Mouse (Mus musculus) lung, postnatal 0 days (tissue): ENCODE results near the gene Klk1b8. TPM values are rescaled to one million over a fixed set of nuclear protein-coding genes. Genes with fewer than 3 reads are reported as not detected.

Source experiments
- ATAC-seq: fragments of 200-750 bp; cut with Nextera tagmentation; 2 replicates; pipeline ENCODE4 v1.8.0; 2017; ENCODE audit warnings: moderate library complexity
- DNase-seq: peaks from one replicate; pipeline ENCODE4 v3.0.0-alpha.2; 2016; ENCODE audit warnings: low spot score
- H3K27ac ChIP-seq: fragments of 300-500 bp; sonication (generic); 2 replicates; pipeline ENCODE4 v1.5.1; 2014; ENCODE audit warnings: antibody characterized with exemption, mild to moderate bottlenecking, low read length, mixed read lengths
- H3K27me3 ChIP-seq: fragments of 300-500 bp; sonication (generic); replicated peaks from 2 replicates; pipeline ENCODE4 v1.6.1; 2014; ENCODE audit warnings: low read length, mixed read lengths; ENCODE audit not compliant: insufficient read depth
- H3K36me3 ChIP-seq: fragments of 300-500 bp; sonication (generic); 2 replicates; pipeline ENCODE4 v1.6.1; 2014; ENCODE audit warnings: low read length, mixed read lengths; ENCODE audit not compliant: insufficient read depth
- H3K4me1 ChIP-seq: fragments of 300-500 bp; sonication (generic); 2 replicates; pipeline ENCODE4 v1.6.1; 2014; ENCODE audit warnings: antibody characterized with exemption, low read depth, low read length, mixed read lengths; ENCODE audit not compliant: insufficient read depth
- H3K4me2 ChIP-seq: fragments of 300-500 bp; sonication (generic); replicated peaks from 2 replicates; pipeline ENCODE4 v1.6.1; 2014; ENCODE audit warnings: low read depth, mild to moderate bottlenecking, low read length, moderate library complexity, mixed read lengths
- H3K4me3 ChIP-seq: fragments of 300-500 bp; sonication (generic); 2 replicates; pipeline ENCODE4 v1.5.1; 2014; ENCODE audit warnings: low read depth, low read length
- H3K9ac ChIP-seq: fragments of 300-500 bp; sonication (generic); replicated peaks from 2 replicates; pipeline ENCODE4 v1.6.1; 2014; ENCODE audit warnings: low read depth, mild to moderate bottlenecking
- H3K9me3 ChIP-seq: fragments of 300-500 bp; sonication (generic); 2 replicates; pipeline ENCODE4 v1.6.1; 2016; ENCODE audit warnings: low read length, mixed read lengths
- CTCF ChIP-seq: IDR thresholded peaks from 2 replicates; pipeline ENCODE4 v1.5.1; 2016; ENCODE audit warnings: antibody characterized with exemption, mild to moderate bottlenecking
- EP300 ChIP-seq: IDR thresholded peaks from 2 replicates; pipeline ENCODE4 v1.6.1; 2016; ENCODE audit warnings: antibody characterized with exemption, mild to moderate bottlenecking, control low read depth
- WGBS: fragments of 180-500 bp; shearing (Covaris S2); extraction: QIAGEN DNeasy Blood & Tissue Kit; methylation state at CpG from one replicate; pipeline ENCODE4 v1.1.7; 2014; 5-methylcytosine and 5-hydroxymethylcytosine counted together
- polyA plus RNA-seq: library from polyadenylated mRNA; unstranded; fragments of >200 nt; fragmentation: Nextera tagmentation; extraction: Ambion mirVana; gene quantifications from 2 replicates; pipeline ENCODE4 v1.2.1, GENCODE M21; 2015

The Klk1b8 gene
- polyA plus RNA-seq, 1 experiment from 2014 or later, result not detected

- Histone ChIP-seq H3K36me3 (no peaks in the 10 kb centered on the region), H3K27me3 (no peaks in the 10 kb centered on the region), H3K27ac (no peak overlapping the region), H3K4me2 (no peak overlapping the region), H3K9ac (no peak overlapping the region), H3K4me1 (no peaks in the 10 kb centered on the region), H3K4me3 (no peak overlapping the region), H3K9me3 (no peaks in the 10 kb centered on the region)
- no peak for TF ChIP-seq CTCF
- no peak for TF ChIP-seq EP300
- 69% methylated on average over 6 of the region's 6 CpGs for WGBS
- DNase-seq, result no peak
- no peak for ATAC-seq
These were observed 29.4 kb upstream of the Klk1b8 start for GRCm38 (mm10) chr7:43921087-43921486.

GRCm38 (mm10) chr7:43921941-43922340, 28.5 kb upstream of the Klk1b8 start:
- 73% methylated on average over 2 of the region's 2 CpGs for WGBS
- no peak for ATAC-seq
- no peak overlapping the region for H3K27ac ChIP-seq
- H3K4me3 ChIP-seq, result no peak overlapping the region
- no peaks in the 10 kb centered on the region for H3K27me3 ChIP-seq
- no peak overlapping the region for H3K9ac ChIP-seq
- H3K4me2 ChIP-seq, result no peak overlapping the region
- no peaks in the 10 kb centered on the region for H3K4me1 ChIP-seq
- H3K9me3 ChIP-seq, result no peaks in the 10 kb centered on the region
- no peak for DNase-seq
- H3K36me3 ChIP-seq, result no peaks in the 10 kb centered on the region
- no peak for TF ChIP-seq CTCF
- no peak for TF ChIP-seq EP300

- Histone ChIP-seq H3K4me2 (no peak overlapping the region), H3K4me1 (no peaks in the 10 kb centered on the region), H3K27me3 (no peaks in the 10 kb centered on the region), H3K36me3 (no peaks in the 10 kb centered on the region), H3K4me3 (no peak overlapping the region), H3K9me3 (no peaks in the 10 kb centered on the region), H3K27ac (no peak overlapping the region), H3K9ac (no peak overlapping the region)
- WGBS, result 71% methylated on average over 5 of the region's 5 CpGs
- ATAC-seq (no peak), DNase-seq (no peak)
- TF ChIP-seq EP300 (no peak), CTCF (peak; percentile 42)
These were observed 24.5 kb upstream of the Klk1b8 start for GRCm38 (mm10) chr7:43925985-43926384.

GRCm38 (mm10) chr7:43928521-43928920, 21.9 kb upstream of the Klk1b8 start:
- no peak overlapping the region for H3K4me2 ChIP-seq
- ATAC-seq, result no peak
- WGBS, result 50% methylated on average over 4 of the region's 4 CpGs

GRCm38 (mm10) chr7:43932337-43932736, 18.1 kb upstream of the Klk1b8 start:
- ATAC-seq (no peak), DNase-seq (no peak)
- H3K27me3 ChIP-seq, result no peaks in the 10 kb centered on the region
- H3K27ac ChIP-seq, result no peak overlapping the region
- H3K4me2 ChIP-seq, result no peak overlapping the region
- WGBS, result 48% methylated on average over 4 of the region's 4 CpGs
- no peak for TF ChIP-seq EP300
- TF ChIP-seq CTCF, result no peak
- H3K4me1 ChIP-seq, result no peaks in the 10 kb centered on the region
- no peaks in the 10 kb centered on the region for H3K9me3 ChIP-seq
- no peak overlapping the region for H3K4me3 ChIP-seq
- no peaks in the 10 kb centered on the region for H3K36me3 ChIP-seq
- no peak overlapping the region for H3K9ac ChIP-seq

More at GRCm38 (mm10) chr7:43928521-43928920, 21.9 kb upstream of the Klk1b8 start:
- H3K9ac ChIP-seq, result no peak overlapping the region
- H3K36me3 ChIP-seq, result no peaks in the 10 kb centered on the region
- H3K27ac ChIP-seq, result no peak overlapping the region
- H3K9me3 ChIP-seq, result no peaks in the 10 kb centered on the region
- TF ChIP-seq EP300 (no peak), CTCF (peak; percentile 44)
- H3K4me1 ChIP-seq, result no peaks in the 10 kb centered on the region
- H3K4me3 ChIP-seq, result no peak overlapping the region
- no peaks in the 10 kb centered on the region for H3K27me3 ChIP-seq
- no peak for DNase-seq

GRCm38 (mm10) chr7:43933440-43933839, 17.0 kb upstream of the Klk1b8 start, which contains the start of gene Klk15:
Klk15 (plus strand) TSS chr7:43933740.
- Histone ChIP-seq H3K9ac (no peak within 1 kb of the TSS), H3K4me3 (no peak within 1 kb of the TSS), H3K9me3 (no peaks in the 10 kb centered on the region), H3K36me3 (no peaks in the 10 kb centered on the region), H3K4me2 (no peak within 1 kb of the TSS), H3K4me1 (no peaks in the 10 kb centered on the region), H3K27ac (no peak within 1 kb of the TSS), H3K27me3 (no peaks in the 10 kb centered on the region)
- DNase-seq, result no peak
- TF ChIP-seq EP300, result no peak
- no peak for TF ChIP-seq CTCF
- 77% methylated on average over 3 of the region's 3 CpGs for WGBS
- ATAC-seq, result no peak

GRCm38 (mm10) chr7:43934747-43935146, 15.7 kb upstream of the Klk1b8 start:
- no peaks in the 10 kb centered on the region for H3K9me3 ChIP-seq
- no peak overlapping the region for H3K9ac ChIP-seq
- H3K27ac ChIP-seq, result no peak overlapping the region
- DNase-seq (no peak), ATAC-seq (no peak)
- H3K36me3 ChIP-seq, result no peaks in the 10 kb centered on the region
- H3K4me2 ChIP-seq, result no peak overlapping the region
- whole genome bisulfite sequencing, result 23% methylated on average over 3 of the region's 3 CpGs
- H3K27me3 ChIP-seq, result no peaks in the 10 kb centered on the region
- TF ChIP-seq CTCF (no peak), EP300 (no peak)
- H3K4me1 ChIP-seq, result no peaks in the 10 kb centered on the region
- no peak overlapping the region for H3K4me3 ChIP-seq
